Mouse (Mus musculus) heart, adult 2 months (tissue): ENCODE data around the gene Zfp963.

Source experiments
- EP300 ChIP-seq: fragments of 200-500 bp; IDR thresholded peaks from 2 replicates; pipeline ENCODE4 v1.6.1; 2011; ENCODE audit warnings: low read depth, low read length, control low read depth; ENCODE audit not compliant: insufficient read depth
- POLR2A ChIP-seq: fragments of 200-500 bp; IDR thresholded peaks from 2 replicates; pipeline ENCODE4 v1.6.1; 2011; ENCODE audit warnings: mild to moderate bottlenecking, low read depth, low read length, control low read depth; ENCODE audit not compliant: insufficient read depth

- TF ChIP-seq POLR2A (no peak), EP300 (no peak)
Measured at GRCm38 (mm10) chr8:69793666-69794065, 43.9 kb upstream of the Zfp963 start.
